Mouse (Mus musculus): Measurements from ENCODE around the gene Gm20388.

Gm20388 gene

GRCm38 (mm10) chr8:120741815-120742530 lies 831.3 kb downstream of the Gm20388 start:
- DNase-seq (ENCODE audit: low read depth, low spot score): no peak

- DNase-seq (ENCODE audit: low read depth, low spot score): no peak
Observed at GRCm38 (mm10) chr8:120743149-120743897, 832.7 kb downstream of the Gm20388 start.

- DNase-seq (ENCODE audit: low read depth, low spot score): no peak
Observed at GRCm38 (mm10) chr8:120743898-120744290, 833.3 kb downstream of the Gm20388 start.

- no peak for DNase-seq (ENCODE audit: low read depth, low spot score)
Observed at GRCm38 (mm10) chr8:120744448-120744847, 833.8 kb downstream of the Gm20388 start.

GRCm38 (mm10) chr8:120745226-120745625 lies 834.6 kb downstream of the Gm20388 start:
- DNase-seq (ENCODE audit: low read depth, low spot score): no peak

GRCm38 (mm10) chr8:120746007-120746701 lies 835.5 kb downstream of the Gm20388 start:
- DNase-seq (ENCODE audit: low read depth, low spot score): no peak

- DNase-seq (ENCODE audit: low read depth, low spot score): no peak
Observed at GRCm38 (mm10) chr8:120747286-120747685, 836.6 kb downstream of the Gm20388 start.

- no peak for DNase-seq (ENCODE audit: low read depth, low spot score)
Observed at GRCm38 (mm10) chr8:120750616-120751015, 840.0 kb downstream of the Gm20388 start.

GRCm38 (mm10) chr8:120751226-120752081 lies 840.8 kb downstream of the Gm20388 start:
- DNase-seq (ENCODE audit: low read depth, low spot score): no peak

- no peak for DNase-seq (ENCODE audit: low read depth, low spot score)
Observed at GRCm38 (mm10) chr8:120752082-120752452, 841.4 kb downstream of the Gm20388 start.

- no peak for DNase-seq (ENCODE audit: low read depth, low spot score)
Observed at GRCm38 (mm10) chr8:120753476-120753875, 842.8 kb downstream of the Gm20388 start.

GRCm38 (mm10) chr8:120755306-120756297 lies 845.0 kb downstream of the Gm20388 start:
- no peak for DNase-seq (ENCODE audit: low read depth, low spot score)

GRCm38 (mm10) chr8:120758005-120758404 lies 847.4 kb downstream of the Gm20388 start:
- no peak for DNase-seq (ENCODE audit: low read depth, low spot score)

GRCm38 (mm10) chr8:120759847-120760246 lies 849.2 kb downstream of the Gm20388 start:
- DNase-seq (ENCODE audit: low read depth, low spot score): no peak

GRCm38 (mm10) chr8:120760341-120761215 lies 849.9 kb downstream of the Gm20388 start:
- no peak for DNase-seq (ENCODE audit: low read depth, low spot score)

GRCm38 (mm10) chr8:120763267-120763666 lies 852.6 kb downstream of the Gm20388 start:
- no peak for DNase-seq (ENCODE audit: low read depth, low spot score)

- no peak for DNase-seq (ENCODE audit: low read depth, low spot score)
Observed at GRCm38 (mm10) chr8:120764638-120765037, 854.0 kb downstream of the Gm20388 start.

GRCm38 (mm10) chr8:120766622-120767021 lies 856.0 kb downstream of the Gm20388 start:
- DNase-seq (ENCODE audit: low read depth, low spot score): no peak

Data from retina, adult 2 months (tissue).